Mouse (Mus musculus) heart, postnatal 0 days (tissue): ENCODE measurements around the gene Olfr62. TPM values are rescaled to one million over a fixed set of nuclear protein-coding genes. Genes with fewer than 3 reads are reported as not detected.

Experiments used
- ATAC-seq: fragments of 200-750 bp; cut with Nextera tagmentation; 2 replicates; pipeline ENCODE4 v1.8.0; 2017; ENCODE audit warnings: low read depth, moderate number of reproducible peaks, moderate library complexity; ENCODE audit not compliant: insufficient read depth
- DNase-seq: peaks from one replicate; pipeline ENCODE4 v3.0.0-alpha.2; 2016; ENCODE audit warnings: low spot score
- H3K27ac ChIP-seq: fragments of 300-500 bp; sonication (generic); 2 replicates; pipeline ENCODE4 v1.5.1; 2014; ENCODE audit warnings: low read depth, mild to moderate bottlenecking
- H3K27me3 ChIP-seq: fragments of 300-500 bp; sonication (generic); 2 replicates; pipeline ENCODE4 v1.6.1; 2014; ENCODE audit warnings: low read length, mixed read lengths; ENCODE audit not compliant: control insufficient read depth, insufficient read depth
- H3K36me3 ChIP-seq: fragments of 300-500 bp; sonication (generic); replicated peaks from 2 replicates; pipeline ENCODE4 v1.6.1; 2014; ENCODE audit warnings: low read length, mixed read lengths; ENCODE audit not compliant: control insufficient read depth, insufficient read depth
- H3K4me1 ChIP-seq: fragments of 300-500 bp; sonication (generic); 2 replicates; pipeline ENCODE4 v1.6.1; 2014; ENCODE audit warnings: antibody characterized with exemption; ENCODE audit not compliant: control insufficient read depth, insufficient read depth
- H3K4me2 ChIP-seq: fragments of 300-500 bp; sonication (generic); 2 replicates; pipeline ENCODE4 v1.6.1; 2014; ENCODE audit warnings: low read depth, mild to moderate bottlenecking, low read length, moderate library complexity
- H3K4me3 ChIP-seq: fragments of 300-500 bp; sonication (generic); 2 replicates; pipeline ENCODE4 v1.5.1; 2014; ENCODE audit warnings: low read depth, low read length
- H3K9ac ChIP-seq: fragments of 300-500 bp; sonication (generic); replicated peaks from 2 replicates; pipeline ENCODE4 v1.6.1; 2014; ENCODE audit warnings: low read depth, low read length, mixed read lengths
- H3K9me3 ChIP-seq: fragments of 300-500 bp; sonication (generic); replicated peaks from 2 replicates; pipeline ENCODE4 v1.6.1; 2016; ENCODE audit warnings: low read length; ENCODE audit not compliant: control insufficient read depth
- CTCF ChIP-seq: IDR thresholded peaks from 2 replicates; pipeline ENCODE4 v1.5.1; 2016; ENCODE audit warnings: antibody characterized with exemption, control low read depth, low read depth
- EP300 ChIP-seq: IDR thresholded peaks from 2 replicates; pipeline ENCODE4 v1.6.1; 2016; ENCODE audit warnings: antibody characterized with exemption, low read depth
- WGBS: fragments of 180-500 bp; shearing (Covaris S2); extraction: QIAGEN DNeasy Blood & Tissue Kit; methylation state at CpG from one replicate; pipeline ENCODE4 v1.1.7; 2014; 5-methylcytosine and 5-hydroxymethylcytosine counted together
- polyA plus RNA-seq: library from polyadenylated mRNA; unstranded; fragments of >200 nt; fragmentation: Nextera tagmentation; extraction: Ambion mirVana; gene quantifications from 2 replicates; pipeline ENCODE4 v1.2.1, GENCODE M21; 2015
- total RNA-seq: library from RNA; depleted of rRNA; stranded (reverse); fragments of >200 nt; gene quantifications from 2 replicates; pipeline ENCODE4 v1.2.3, GENCODE M21; 2014; ENCODE audit warnings: low replicate concordance; rRNA removed

Olfr62 gene
- total and polyA plus RNA-seq, 2 experiments from 2014 or later = not detected

- 58% methylated on average over 12 of the region's 12 CpGs for WGBS
These were observed 33.7 kb downstream of the Olfr62 start, which contains the start of gene Olfr1342 for GRCm38 (mm10) chr4:118692412-118692973. Gene Olfr1342, minus strand, starts transcription at chr4:118692756.

GRCm38 (mm10) chr4:118693812-118694211, 35.1 kb downstream of the Olfr62 start:
- Histone ChIP-seq H3K27me3 (no peaks in the 10 kb centered on the region), H3K4me3 (no peak overlapping the region), H3K36me3 (no peaks in the 10 kb centered on the region), H3K4me2 (no peak overlapping the region), H3K27ac (no peak overlapping the region), H3K9me3 (no peaks in the 10 kb centered on the region), H3K4me1 (no peaks in the 10 kb centered on the region), H3K9ac (no peak overlapping the region)
- DNase-seq = no peak
- TF ChIP-seq EP300 (no peak), CTCF (no peak)
- 50% methylated on average over 2 of the region's 2 CpGs for WGBS
- ATAC-seq = no peak

More at GRCm38 (mm10) chr4:118692412-118692973, 33.7 kb downstream of the Olfr62 start, which contains the start of gene Olfr1342:
- no peak within 1 kb of the TSS for H3K9ac ChIP-seq
- H3K9me3 ChIP-seq = no peaks in the 10 kb centered on the region
- no peak within 1 kb of the TSS for H3K27ac ChIP-seq
- TF ChIP-seq EP300 (no peak), CTCF (no peak)
- H3K4me3 ChIP-seq = no peak within 1 kb of the TSS
- H3K36me3 ChIP-seq = no peaks in the 10 kb centered on the region
- H3K4me2 ChIP-seq = no peak within 1 kb of the TSS
- no peaks in the 10 kb centered on the region for H3K27me3 ChIP-seq
- ATAC-seq = no peak
- DNase-seq = no peak
- no peaks in the 10 kb centered on the region for H3K4me1 ChIP-seq

GRCm38 (mm10) chr4:118703223-118703622, 44.5 kb downstream of the Olfr62 start, which contains the start of gene Olfr1341:
Gene Olfr1341, plus strand, starts transcription at chr4:118703523.
- Histone ChIP-seq H3K27ac (no peak within 1 kb of the TSS), H3K36me3 (no peaks in the 10 kb centered on the region), H3K4me2 (no peak within 1 kb of the TSS), H3K9me3 (no peaks in the 10 kb centered on the region), H3K4me3 (no peak within 1 kb of the TSS), H3K4me1 (no peaks in the 10 kb centered on the region), H3K9ac (no peak within 1 kb of the TSS), H3K27me3 (no peaks in the 10 kb centered on the region)
- no peak for TF ChIP-seq EP300
- no peak for TF ChIP-seq CTCF
- 51% methylated on average over 3 of the region's 3 CpGs for WGBS
- DNase-seq (no peak), ATAC-seq (no peak)

GRCm38 (mm10) chr4:118708086-118708485, 49.3 kb downstream of the Olfr62 start:
- H3K27me3 ChIP-seq = no peaks in the 10 kb centered on the region
- no peak overlapping the region for H3K4me2 ChIP-seq
- H3K36me3 ChIP-seq = no peaks in the 10 kb centered on the region
- TF ChIP-seq CTCF = no peak
- no peak for TF ChIP-seq EP300
- H3K27ac ChIP-seq = no peak overlapping the region
- no peak for DNase-seq
- WGBS = 75% methylated on average over 5 of the region's 5 CpGs
- no peaks in the 10 kb centered on the region for H3K9me3 ChIP-seq
- H3K4me1 ChIP-seq = no peaks in the 10 kb centered on the region
- no peak overlapping the region for H3K9ac ChIP-seq
- no peak overlapping the region for H3K4me3 ChIP-seq
- ATAC-seq = no peak

GRCm38 (mm10) chr4:118711656-118712055, 52.9 kb downstream of the Olfr62 start:
- no peak for DNase-seq
- no peaks in the 10 kb centered on the region for H3K9me3 ChIP-seq
- TF ChIP-seq CTCF = no peak
- H3K36me3 ChIP-seq = no peaks in the 10 kb centered on the region
- WGBS = 63% methylated on average over 1 of the region's 1 CpGs
- no peak overlapping the region for H3K4me3 ChIP-seq
- H3K4me2 ChIP-seq = no peak overlapping the region
- no peak for ATAC-seq
- no peaks in the 10 kb centered on the region for H3K27me3 ChIP-seq
- no peak overlapping the region for H3K9ac ChIP-seq
- H3K27ac ChIP-seq = no peak overlapping the region
- H3K4me1 ChIP-seq = no peaks in the 10 kb centered on the region

Other genes starting within 250 kb of the Olfr62 start
- 15.4 and 23.5 TPM in 2 replicates for gene Szt2, start 249.7 kb upstream of the Olfr62 start, total RNA-seq
- gene Szt2, start 249.7 kb upstream of the Olfr62 start, polyA plus RNA-seq = 2.0 and 2.3 TPM in 2 replicates
- 17.3 and 40.2 TPM in 2 replicates for gene Med8, start 249.6 kb upstream of the Olfr62 start, total RNA-seq
- 56.2 and 58.8 TPM in 2 replicates for gene Med8, start 249.6 kb upstream of the Olfr62 start, polyA plus RNA-seq
- gene Elovl1, start 230.9 kb upstream of the Olfr62 start, total RNA-seq = 44.4 and 74.3 TPM in 2 replicates
- 49.8 and 49.9 TPM in 2 replicates for gene Elovl1, start 230.9 kb upstream of the Olfr62 start, polyA plus RNA-seq
- gene Cdc20, start 221.6 kb upstream of the Olfr62 start, total RNA-seq = 78.4 and 155 TPM in 2 replicates
- gene Cdc20, start 221.6 kb upstream of the Olfr62 start, polyA plus RNA-seq = 57.5 and 57.8 TPM in 2 replicates
- 1.5 and 2.2 TPM in 2 replicates for gene Mpl, start 201.4 kb upstream of the Olfr62 start, total RNA-seq
- gene Mpl, start 201.4 kb upstream of the Olfr62 start, polyA plus RNA-seq = 0.41 and 0.51 TPM in 2 replicates
- gene Tie1, start 168.9 kb upstream of the Olfr62 start, total RNA-seq = 116 and 120 TPM in 2 replicates
- 43.4 and 48.0 TPM in 2 replicates for gene Tie1, start 168.9 kb upstream of the Olfr62 start, polyA plus RNA-seq
- gene 2610528J11Rik, start 132.0 kb upstream of the Olfr62 start, total RNA-seq = not detected in 2 replicates
- 0.12 TPM in 1 of 2 replicates, not detected in the other for gene 2610528J11Rik, start 132.0 kb upstream of the Olfr62 start, polyA plus RNA-seq
- gene Tmem125, start 114.9 kb upstream of the Olfr62 start, total RNA-seq = 1.5 and 7.3 TPM in 2 replicates
- gene Tmem125, start 114.9 kb upstream of the Olfr62 start, polyA plus RNA-seq = 0.26 and 0.27 TPM in 2 replicates
- gene Cfap57, start 38.2 kb upstream of the Olfr62 start, total RNA-seq = 0.12 TPM in 1 of 2 replicates, not detected in the other
- gene Cfap57, start 38.2 kb upstream of the Olfr62 start, polyA plus RNA-seq = 0.07 and 0.11 TPM in 2 replicates
- gene Ebna1bp2, start 38.2 kb upstream of the Olfr62 start, total RNA-seq = 5.9 and 49.2 TPM in 2 replicates
- gene Ebna1bp2, start 38.2 kb upstream of the Olfr62 start, polyA plus RNA-seq = 64.4 and 68.9 TPM in 2 replicates
- not detected in 2 replicates for gene Olfr1342, start 33.8 kb downstream of the Olfr62 start, total RNA-seq
- not detected in 2 replicates for gene Olfr1342, start 33.8 kb downstream of the Olfr62 start, polyA plus RNA-seq
- gene Olfr1341, start 44.6 kb downstream of the Olfr62 start, total RNA-seq = not detected in 2 replicates
- not detected in 2 replicates for gene Olfr1341, start 44.6 kb downstream of the Olfr62 start, polyA plus RNA-seq
- not detected in 2 replicates for gene Olfr1340, start 61.2 kb downstream of the Olfr62 start, total RNA-seq
- not detected in 2 replicates for gene Olfr1340, start 61.2 kb downstream of the Olfr62 start, polyA plus RNA-seq
- gene Olfr1339, start 73.2 kb downstream of the Olfr62 start, total RNA-seq = not detected in 2 replicates
- not detected in 2 replicates for gene Olfr1339, start 73.2 kb downstream of the Olfr62 start, polyA plus RNA-seq
- not detected in 2 replicates for gene Olfr1338, start 99.8 kb downstream of the Olfr62 start, total RNA-seq
- gene Olfr1338, start 99.8 kb downstream of the Olfr62 start, polyA plus RNA-seq = not detected in 2 replicates
- gene Olfr1337, start 123.6 kb downstream of the Olfr62 start, total RNA-seq = not detected in 2 replicates
- gene Olfr1337, start 123.6 kb downstream of the Olfr62 start, polyA plus RNA-seq = not detected in 2 replicates
- gene Olfr1335, start 151.0 kb downstream of the Olfr62 start, total RNA-seq = not detected in 2 replicates
- gene Olfr1335, start 151.0 kb downstream of the Olfr62 start, polyA plus RNA-seq = not detected in 2 replicates
- gene Olfr1333, start 177.3 kb downstream of the Olfr62 start, total RNA-seq = not detected in 2 replicates
- gene Olfr1333, start 177.3 kb downstream of the Olfr62 start, polyA plus RNA-seq = not detected in 2 replicates
- not detected in 2 replicates for gene Olfr1331, start 205.7 kb downstream of the Olfr62 start, total RNA-seq
- gene Olfr1331, start 205.7 kb downstream of the Olfr62 start, polyA plus RNA-seq = not detected in 2 replicates
- not detected in 2 replicates for gene Olfr1330, start 229.6 kb downstream of the Olfr62 start, total RNA-seq
- gene Olfr1330, start 229.6 kb downstream of the Olfr62 start, polyA plus RNA-seq = 0.14 and 0.22 TPM in 2 replicates